Mouse (Mus musculus): ENCODE results near the gene Cdc42.

The Cdc42 gene

GRCm38 (mm10) chr4:137371596-137372523, 14.3 kb upstream of the Cdc42 start:
- no peak for DNase-seq

GRCm38 (mm10) chr4:137369954-137370750, 12.6 kb upstream of the Cdc42 start:
- peak; percentile 81 for DNase-seq

- DNase-seq, result no peak
These were observed 10.7 kb upstream of the Cdc42 start for GRCm38 (mm10) chr4:137368198-137368597.

- peak; percentile 90 for DNase-seq
These were observed 10.0 kb upstream of the Cdc42 start for GRCm38 (mm10) chr4:137367275-137368088.

GRCm38 (mm10) chr4:137366097-137366496, 8.6 kb upstream of the Cdc42 start:
- DNase-seq, result no peak

GRCm38 (mm10) chr4:137365356-137366062, 8.0 kb upstream of the Cdc42 start:
- DNase-seq, result no peak

GRCm38 (mm10) chr4:137364826-137365225, 7.3 kb upstream of the Cdc42 start:
- DNase-seq, result no peak

- peak; percentile 36 for DNase-seq
These were observed 3.5 kb upstream of the Cdc42 start for GRCm38 (mm10) chr4:137360996-137361395.

GRCm38 (mm10) chr4:137358291-137359002, 927 bp upstream of the Cdc42 start:
- peak; percentile 30 for DNase-seq

- DNase-seq, result peak; percentile 75
These were observed 628 bp downstream of the Cdc42 start for GRCm38 (mm10) chr4:137356674-137357510.

GRCm38 (mm10) chr4:137350627-137351026, 6.9 kb downstream of the Cdc42 start:
- DNase-seq, result no peak

GRCm38 (mm10) chr4:137345790-137346189, 11.7 kb downstream of the Cdc42 start:
- peak; percentile 74 for DNase-seq

- DNase-seq, result no peak
These were observed 12.4 kb downstream of the Cdc42 start for GRCm38 (mm10) chr4:137345112-137345511.

GRCm38 (mm10) chr4:137342816-137343215, 14.7 kb downstream of the Cdc42 start:
- no peak for DNase-seq

GRCm38 (mm10) chr4:137339415-137339814, 18.1 kb downstream of the Cdc42 start:
- DNase-seq, result peak; percentile 53

- no peak for DNase-seq
These were observed 21.1 kb downstream of the Cdc42 start for GRCm38 (mm10) chr4:137336468-137336867.

GRCm38 (mm10) chr4:137332051-137332450, 25.5 kb downstream of the Cdc42 start:
- no peak for DNase-seq

GRCm38 (mm10) chr4:137326494-137326893, 31.0 kb downstream of the Cdc42 start:
- no peak for DNase-seq

- no peak for DNase-seq
These were observed 32.6 kb downstream of the Cdc42 start for GRCm38 (mm10) chr4:137324926-137325325.

GRCm38 (mm10) chr4:137316027-137316770, 41.3 kb downstream of the Cdc42 start:
- no peak for DNase-seq
